Mouse (Mus musculus): ENCODE measurements around the gene Akirin1.

DNA sequence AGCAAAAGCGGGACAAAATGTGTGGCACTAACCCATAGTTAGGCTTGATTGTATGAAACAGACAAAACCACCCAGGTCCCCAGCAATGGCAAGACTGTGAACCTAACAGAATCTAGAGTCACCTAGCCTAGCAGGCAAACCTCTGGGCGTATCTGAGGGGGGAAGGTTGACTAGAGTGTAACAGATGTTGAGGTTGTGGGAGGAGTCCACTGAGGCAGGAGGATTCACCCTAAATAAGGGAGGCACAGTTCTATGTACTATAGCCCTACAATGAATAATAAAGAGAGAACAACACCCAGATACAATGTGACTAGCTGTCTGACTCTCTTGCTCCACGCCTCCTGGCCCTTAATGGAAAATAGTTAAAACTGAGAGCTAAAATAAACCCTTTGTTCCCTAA is 58.1 kb downstream of the Akirin1 start:
- TF ChIP-seq CTCF (conservative IDR thresholded peaks at IDR 0.05; ENCODE audit: insufficient read depth, insufficient read length, low read depth, low read length) (no peak), POLR2A (IDR thresholded peaks at IDR 0.05; ENCODE audit: low read depth, low read length) (no peak)

Data from kidney, adult 2 months (tissue).